Mouse (Mus musculus) midbrain, postnatal 0 days (tissue): ENCODE measurements at regions not wholly inside any gene's neighbourhood (a gene's known extent, or its start where the extent isn't known, plus 50 kb on each side); places are given as distances from the start of the nearest gene placed in this dataset.
A peak's percentile ranks its signal among the peaks of the same experiment; 100 is the strongest.

Source experiments
- ATAC-seq: fragments of 200-750 bp; cut with Nextera tagmentation; 2 replicates; pipeline ENCODE4 v1.8.0; 2017; ENCODE audit warnings: moderate number of reproducible peaks, mild to moderate bottlenecking, moderate TSS enrichment, moderate library complexity; ENCODE audit not compliant: low FRiP score
- DNase-seq: peaks from one replicate; pipeline ENCODE4 v3.0.0-alpha.2; 2015; ENCODE audit warnings: low spot score
- H3K27ac ChIP-seq: fragments of 300-500 bp; sonication (generic); 2 replicates; pipeline ENCODE4 v1.5.1; 2014; ENCODE audit warnings: low read depth, mild to moderate bottlenecking, low read length, mixed read lengths
- H3K27me3 ChIP-seq: fragments of 300-500 bp; sonication (generic); 2 replicates; pipeline ENCODE4 v1.6.1; 2014; ENCODE audit warnings: low read length, control low read depth, mixed read lengths; ENCODE audit not compliant: insufficient read depth
- H3K36me3 ChIP-seq: fragments of 300-500 bp; sonication (generic); 2 replicates; pipeline ENCODE4 v1.6.1; 2014; ENCODE audit warnings: low read length, control low read depth, mixed read lengths; ENCODE audit not compliant: insufficient read depth
- H3K4me1 ChIP-seq: fragments of 300-500 bp; sonication (generic); 2 replicates; pipeline ENCODE4 v1.6.1; 2014; ENCODE audit warnings: mild to moderate bottlenecking, control low read depth, antibody characterized with exemption, low read length, mixed read lengths; ENCODE audit not compliant: insufficient read depth
- H3K4me2 ChIP-seq: fragments of 300-500 bp; sonication (generic); 2 replicates; pipeline ENCODE4 v1.6.1; 2014; ENCODE audit warnings: low read depth, mild to moderate bottlenecking, low read length, mixed read lengths; ENCODE audit not compliant: poor library complexity, severe bottlenecking
- H3K4me3 ChIP-seq: fragments of 300-500 bp; sonication (generic); 2 replicates; pipeline ENCODE4 v1.5.1; 2014; ENCODE audit warnings: low read depth, mild to moderate bottlenecking, low read length, moderate library complexity
- H3K9ac ChIP-seq: fragments of 300-500 bp; sonication (generic); replicated peaks from 2 replicates; pipeline ENCODE4 v1.6.1; 2014; ENCODE audit warnings: mild to moderate bottlenecking, low read length, moderate library complexity, mixed read lengths; ENCODE audit not compliant: poor library complexity, severe bottlenecking
- H3K9me3 ChIP-seq: fragments of 300-500 bp; sonication (generic); 2 replicates; pipeline ENCODE4 v1.6.1; 2016; ENCODE audit warnings: low read length, control low read depth
- CTCF ChIP-seq: IDR thresholded peaks from 2 replicates; pipeline ENCODE4 v1.5.1; 2016; ENCODE audit warnings: antibody characterized with exemption, mild to moderate bottlenecking
- WGBS: fragments of 180-500 bp; shearing (Covaris S2); extraction: QIAGEN DNeasy Blood & Tissue Kit; methylation state at CpG from one replicate; pipeline ENCODE4 v1.1.7; 2014; 5-methylcytosine and 5-hydroxymethylcytosine counted together

DNA sequence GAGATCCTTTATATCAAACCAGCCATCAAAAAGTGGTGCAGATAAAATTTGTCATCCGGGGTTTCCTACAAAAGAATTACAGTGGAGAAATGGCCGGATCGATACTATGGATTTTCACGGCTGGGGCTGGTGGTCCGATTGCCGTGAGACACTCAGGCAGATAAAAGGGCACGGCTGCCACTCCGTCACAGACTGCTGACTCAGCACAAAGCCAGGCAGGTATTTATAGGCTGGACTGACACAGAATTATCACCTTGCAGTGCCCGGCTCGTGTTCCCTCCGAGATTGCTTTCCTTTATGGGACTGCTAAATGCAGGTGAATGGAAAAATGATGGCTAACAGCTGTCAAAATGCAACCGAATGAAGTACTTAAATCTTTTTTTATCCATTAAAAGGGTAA is 199.5 kb upstream of the Zfp64 start:
- ATAC-seq, result no peak
- Histone ChIP-seq H3K4me2 (no peak overlapping the region), H3K36me3 (no peaks in the 10 kb centered on the region), H3K27me3 (no peaks in the 10 kb centered on the region), H3K4me3 (no peak overlapping the region), H3K9me3 (no peaks in the 10 kb centered on the region), H3K4me1 (peaks cover 5% of the 10 kb centered on the region; the same call in 1 of the 2 replicates), H3K9ac (no peak overlapping the region), H3K27ac (no peak overlapping the region)
- TF ChIP-seq CTCF, result no peak
- no peak for DNase-seq
- 62% methylated on average over 12 of the region's 12 CpGs for WGBS

DNA sequence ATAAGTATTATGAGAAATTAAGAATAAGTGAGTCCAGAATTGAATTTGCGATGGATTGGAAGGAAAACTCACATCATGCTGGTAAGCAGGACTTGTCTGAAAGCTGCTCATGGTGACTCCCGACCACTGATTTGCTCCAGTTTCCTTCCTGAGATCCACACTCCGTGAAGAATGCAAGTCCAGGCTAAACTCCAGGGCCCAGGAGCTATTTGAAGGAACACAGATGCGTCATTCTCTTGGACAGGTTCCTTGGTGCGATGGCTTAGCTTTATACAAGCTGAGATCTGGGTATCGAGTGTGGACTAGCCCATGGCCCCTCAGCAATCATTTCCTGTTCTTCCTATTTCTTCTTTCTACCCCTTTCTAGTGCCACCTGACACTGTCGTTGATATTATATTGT is 192.3 kb upstream of the Zfp64 start:
- no peak overlapping the region for H3K27ac ChIP-seq
- H3K4me2 ChIP-seq, result no peak overlapping the region
- H3K27me3 ChIP-seq, result no peaks in the 10 kb centered on the region
- H3K9me3 ChIP-seq, result no peaks in the 10 kb centered on the region
- no peaks in the 10 kb centered on the region for H3K36me3 ChIP-seq
- no peak for ATAC-seq
- no peak overlapping the region for H3K9ac ChIP-seq
- no peak overlapping the region for H3K4me3 ChIP-seq
- WGBS, result 91% methylated on average over 7 of the region's 7 CpGs
- TF ChIP-seq CTCF, result no peak
- DNase-seq, result no peak
- no peaks in the 10 kb centered on the region for H3K4me1 ChIP-seq

DNA sequence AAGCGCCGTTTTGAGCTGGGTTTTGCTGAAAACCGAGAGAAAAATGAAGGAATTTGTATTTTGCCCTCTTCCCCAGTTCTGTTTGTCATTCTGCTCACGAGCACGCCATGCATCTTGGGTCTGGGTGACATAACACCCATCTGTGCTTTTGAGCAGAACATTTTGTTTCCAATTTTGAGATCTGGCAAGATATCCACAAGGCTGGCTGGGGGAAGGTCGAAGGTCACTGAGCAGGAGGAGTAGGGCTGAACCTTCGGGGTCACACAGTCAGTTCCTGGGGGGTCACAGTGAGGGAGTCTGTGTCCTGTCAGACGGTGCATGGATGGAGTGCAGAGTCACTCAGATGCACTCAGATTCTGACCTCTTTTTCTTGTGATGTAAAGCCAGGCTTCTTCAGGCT is 186.8 kb upstream of the Zfp64 start:
- Histone ChIP-seq H3K27ac (no peak overlapping the region), H3K27me3 (no peaks in the 10 kb centered on the region), H3K4me3 (no peak overlapping the region), H3K4me2 (no peak overlapping the region), H3K9me3 (no peaks in the 10 kb centered on the region), H3K36me3 (no peaks in the 10 kb centered on the region), H3K4me1 (no peaks in the 10 kb centered on the region), H3K9ac (no peak overlapping the region)
- 83% methylated on average over 8 of the region's 8 CpGs for WGBS
- no peak for DNase-seq
- TF ChIP-seq CTCF, result no peak
- no peak for ATAC-seq

DNA sequence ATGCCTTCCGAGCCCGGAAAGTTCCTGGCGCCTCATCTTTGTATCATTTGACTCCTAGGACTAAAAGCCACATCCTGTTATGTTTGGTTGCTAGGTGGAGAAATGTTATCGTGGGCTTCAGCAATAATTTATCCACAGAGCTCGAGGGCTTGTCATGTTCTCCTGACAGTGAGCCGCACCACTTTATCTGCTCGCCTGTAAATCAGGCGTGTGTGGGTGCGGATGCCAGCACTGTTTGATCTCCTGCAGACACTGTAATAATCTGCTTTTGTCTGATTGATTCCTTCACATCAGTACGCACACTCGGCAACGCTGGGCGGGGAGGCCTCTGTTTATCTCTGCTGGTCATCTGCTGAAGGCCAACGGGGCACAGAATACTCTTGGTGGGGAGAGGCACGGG is 178.5 kb upstream of the Zfp64 start:
- Histone ChIP-seq H3K36me3 (no peaks in the 10 kb centered on the region), H3K4me1 (no peaks in the 10 kb centered on the region), H3K4me2 (peak overlapping the region; percentile 4; the same call in 1 of the 2 replicates), H3K9ac (no peak overlapping the region; the same call in 1 of the 2 replicates), H3K27me3 (no peaks in the 10 kb centered on the region), H3K4me3 (no peak overlapping the region), H3K27ac (no peak overlapping the region), H3K9me3 (no peaks in the 10 kb centered on the region)
- TF ChIP-seq CTCF, result no peak
- DNase-seq (peak; percentile 29), ATAC-seq (no peak)
- WGBS, result 31% methylated on average over 15 of the region's 15 CpGs

DNA sequence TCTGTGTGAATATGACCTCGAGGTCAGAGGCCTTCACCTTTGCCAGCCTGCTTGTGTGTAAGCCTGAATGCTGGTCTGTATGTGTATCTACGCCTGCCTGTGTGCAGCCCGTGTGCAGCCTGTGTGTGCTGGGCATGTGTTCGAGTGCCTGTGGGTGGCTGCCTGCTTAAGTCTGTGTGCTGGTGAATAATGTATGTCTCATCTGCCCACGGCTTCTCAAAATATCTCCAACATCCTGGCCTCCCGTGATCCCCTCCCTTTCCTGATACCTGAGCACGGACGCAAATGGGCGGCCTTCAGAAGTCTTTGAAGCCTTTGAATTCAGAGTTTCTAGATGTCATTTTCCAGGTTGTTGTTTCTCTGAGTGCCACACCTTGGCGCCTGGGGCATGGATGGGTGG is 170.1 kb upstream of the Zfp64 start:
- no peak for TF ChIP-seq CTCF
- DNase-seq (no peak), ATAC-seq (no peak)
- H3K9ac ChIP-seq, result no peak overlapping the region
- H3K36me3 ChIP-seq, result no peaks in the 10 kb centered on the region
- H3K9me3 ChIP-seq, result peaks cover 6% of the 10 kb centered on the region; the same call in 1 of the 2 replicates
- no peak overlapping the region for H3K27ac ChIP-seq
- no peaks in the 10 kb centered on the region for H3K4me1 ChIP-seq
- H3K27me3 ChIP-seq, result no peaks in the 10 kb centered on the region
- WGBS, result 91% methylated on average over 10 of the region's 10 CpGs
- H3K4me2 ChIP-seq, result no peak overlapping the region
- no peak overlapping the region for H3K4me3 ChIP-seq

DNA sequence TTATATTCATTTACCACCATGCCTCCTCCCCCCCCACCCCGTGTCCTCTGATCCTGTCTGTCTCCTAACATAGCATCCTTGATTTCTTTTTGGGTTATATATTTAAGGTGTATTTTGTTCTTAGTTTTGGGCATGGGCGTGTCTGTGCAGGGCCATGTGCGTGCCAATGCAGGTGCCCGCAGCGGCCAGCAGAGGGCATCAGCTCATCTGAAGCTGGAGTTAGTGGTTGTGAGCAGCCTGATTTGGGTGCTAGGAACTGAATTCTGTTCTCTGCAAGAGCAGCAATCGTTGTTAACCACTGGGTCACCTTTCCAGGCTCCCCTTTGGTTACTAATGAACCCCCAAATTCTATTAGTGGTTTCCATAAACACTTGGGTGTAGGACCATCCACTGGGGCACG is 167.5 kb upstream of the Zfp64 start:
- WGBS, result 91% methylated on average over 7 of the region's 7 CpGs
- Histone ChIP-seq H3K27ac (no peak overlapping the region), H3K4me1 (no peaks in the 10 kb centered on the region), H3K4me2 (no peak overlapping the region), H3K27me3 (no peaks in the 10 kb centered on the region), H3K4me3 (no peak overlapping the region), H3K9me3 (peaks cover 6% of the 10 kb centered on the region; the same call in 1 of the 2 replicates), H3K36me3 (no peaks in the 10 kb centered on the region), H3K9ac (no peak overlapping the region)
- TF ChIP-seq CTCF, result no peak
- DNase-seq (no peak), ATAC-seq (no peak)

DNA sequence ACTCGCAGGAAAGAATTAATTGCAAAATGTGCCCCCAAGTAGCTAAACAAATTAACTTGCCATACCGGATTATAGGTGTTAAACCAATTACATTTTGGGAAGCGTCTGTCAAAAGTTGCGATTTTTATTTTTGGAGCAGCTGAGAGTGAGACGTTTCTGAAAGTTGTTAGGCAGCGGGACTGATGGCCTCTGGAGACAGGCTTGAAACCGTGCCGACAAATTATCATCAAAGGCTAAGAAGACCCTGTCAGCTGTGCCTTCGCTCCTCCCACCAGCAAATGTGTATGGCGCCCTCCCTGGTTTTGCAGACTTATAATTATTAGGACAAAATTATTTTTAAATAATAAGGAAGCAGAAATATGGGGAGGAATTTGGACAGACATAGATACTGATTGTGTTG is 161.5 kb upstream of the Zfp64 start:
- DNase-seq (peak; percentile 51), ATAC-seq (no peak)
- no peak overlapping the region for H3K27ac ChIP-seq
- WGBS, result 34% methylated on average over 10 of the region's 10 CpGs
- no peaks in the 10 kb centered on the region for H3K4me1 ChIP-seq
- H3K4me3 ChIP-seq, result no peak overlapping the region
- no peaks in the 10 kb centered on the region for H3K36me3 ChIP-seq
- H3K9ac ChIP-seq, result no peak overlapping the region
- H3K4me2 ChIP-seq, result no peak overlapping the region
- no peaks in the 10 kb centered on the region for H3K9me3 ChIP-seq
- TF ChIP-seq CTCF, result peak; percentile 23; the same call in 1 of the 2 replicates
- H3K27me3 ChIP-seq, result no peaks in the 10 kb centered on the region
